Mouse (Mus musculus) hindbrain, embryonic 14.5 days (tissue): ENCODE results near the gene Spc24. TPM values are rescaled to one million over a fixed set of nuclear protein-coding genes. Genes with fewer than 3 reads are reported as not detected.
A peak's percentile ranks its signal among the peaks of the same experiment; 100 is the strongest.
"Not testable (repeated sequence)": the region's sequence is repeated elsewhere in the genome, so short reads cannot be mapped to it uniquely, and the experiment has no call there.

Experiments used
- ATAC-seq: fragments of 200-750 bp; cut with Nextera tagmentation; 2 replicates; pipeline ENCODE4 v1.8.0; 2017; ENCODE audit warnings: moderate number of reproducible peaks, mild to moderate bottlenecking, moderate TSS enrichment, moderate library complexity; ENCODE audit not compliant: low FRiP score
- DNase-seq: peaks from one replicate; pipeline ENCODE4 v3.0.0-alpha.2; 2015; ENCODE audit warnings: low spot score
- H3K27ac ChIP-seq: fragments of 300-500 bp; sonication (generic); 2 replicates; pipeline ENCODE4 v1.5.1; 2014; ENCODE audit warnings: mild to moderate bottlenecking, moderate library complexity
- H3K27me3 ChIP-seq: fragments of 300-500 bp; sonication (generic); 2 replicates; pipeline ENCODE4 v1.6.1; 2014; ENCODE audit warnings: mild to moderate bottlenecking, low read length, mixed read lengths; ENCODE audit not compliant: control insufficient read depth, insufficient read depth
- H3K36me3 ChIP-seq: fragments of 300-500 bp; sonication (generic); replicated peaks from 2 replicates; pipeline ENCODE4 v1.6.1; 2014; ENCODE audit not compliant: control insufficient read depth, insufficient read depth
- H3K4me1 ChIP-seq: fragments of 300-500 bp; sonication (generic); replicated peaks from 2 replicates; pipeline ENCODE4 v1.6.1; 2014; ENCODE audit warnings: antibody characterized with exemption, low read length, mixed read lengths; ENCODE audit not compliant: control insufficient read depth, insufficient read depth
- H3K4me2 ChIP-seq: fragments of 300-500 bp; sonication (generic); replicated peaks from 2 replicates; pipeline ENCODE4 v1.6.1; 2014; ENCODE audit warnings: mild to moderate bottlenecking, moderate library complexity
- H3K4me3 ChIP-seq: fragments of 300-500 bp; sonication (generic); replicated peaks from 2 replicates; pipeline ENCODE4 v1.5.1; 2014; ENCODE audit warnings: mild to moderate bottlenecking, low read length
- H3K9ac ChIP-seq: fragments of 300-500 bp; sonication (generic); 2 replicates; pipeline ENCODE4 v1.6.1; 2014
- H3K9me3 ChIP-seq: fragments of 300-500 bp; sonication (generic); 2 replicates; pipeline ENCODE4 v1.6.1; 2016; ENCODE audit warnings: low read length; ENCODE audit not compliant: control insufficient read depth
- WGBS: fragments of 180-500 bp; shearing (Covaris S2); extraction: QIAGEN DNeasy Blood & Tissue Kit; methylation state at CpG from one replicate; pipeline ENCODE4 v1.1.7; 2014; 5-methylcytosine and 5-hydroxymethylcytosine counted together
- polyA plus RNA-seq: library from polyadenylated mRNA; unstranded; fragments of >200 nt; fragmentation: Nextera tagmentation; extraction: Ambion mirVana; gene quantifications from 2 replicates; pipeline ENCODE4 v1.2.1, GENCODE M21; 2014

Gene Spc24
- polyA plus RNA-seq, 1 experiment from 2014 or later = 18.7 TPM

GRCm38 (mm10) chr9:21797921-21798344 lies 37.8 kb upstream of the Spc24 start:
- H3K36me3 ChIP-seq = no peaks in the 10 kb centered on the region
- peak overlapping the region; percentile 85 for H3K4me2 ChIP-seq
- DNase-seq (no peak), ATAC-seq (peak; percentile 35; the same call in 1 of the 2 replicates)
- no peaks in the 10 kb centered on the region for H3K9me3 ChIP-seq
- H3K27ac ChIP-seq = peak overlapping the region; percentile 66
- peaks cover 5% of the 10 kb centered on the region; the same call in 1 of the 2 replicates for H3K4me1 ChIP-seq
- WGBS = under 1% methylated on average over 24 of the region's 26 CpGs
- peak overlapping the region; percentile 66 for H3K4me3 ChIP-seq
- H3K9ac ChIP-seq = peak overlapping the region; percentile 64
- no peaks in the 10 kb centered on the region for H3K27me3 ChIP-seq

GRCm38 (mm10) chr9:21796919-21797318 lies 36.8 kb upstream of the Spc24 start:
- Histone ChIP-seq H3K4me3 (no peak overlapping the region), H3K4me2 (no peak overlapping the region), H3K4me1 (peaks cover 8% of the 10 kb centered on the region; the same call in 1 of the 2 replicates), H3K36me3 (no peaks in the 10 kb centered on the region), H3K9me3 (no peaks in the 10 kb centered on the region), H3K27me3 (no peaks in the 10 kb centered on the region), H3K9ac (no peak overlapping the region), H3K27ac (no peak overlapping the region)
- 73% methylated on average over 3 of the region's 3 CpGs for WGBS
- ATAC-seq = no peak
- DNase-seq = no peak

- H3K36me3 ChIP-seq = no peaks in the 10 kb centered on the region
- H3K4me1 ChIP-seq = peaks cover 8% of the 10 kb centered on the region; the same call in 1 of the 2 replicates
- no peak for ATAC-seq
- H3K4me2 ChIP-seq = peak overlapping the region; percentile 29
- no peak overlapping the region for H3K27ac ChIP-seq
- no peak for DNase-seq
- H3K4me3 ChIP-seq = no peak overlapping the region
- H3K9ac ChIP-seq = no peak overlapping the region
- no peaks in the 10 kb centered on the region for H3K9me3 ChIP-seq
- 76% methylated on average over 3 of the region's 3 CpGs for WGBS
- no peaks in the 10 kb centered on the region for H3K27me3 ChIP-seq
These were observed 36.2 kb upstream of the Spc24 start for GRCm38 (mm10) chr9:21796259-21796658.

- WGBS = 72% methylated on average over 5 of the region's 5 CpGs
- Histone ChIP-seq H3K27me3 (no peaks in the 10 kb centered on the region), H3K4me1 (peaks cover 8% of the 10 kb centered on the region; the same call in 1 of the 2 replicates), H3K9me3 (no peaks in the 10 kb centered on the region), H3K4me3 (no peak overlapping the region), H3K27ac (no peak overlapping the region), H3K36me3 (no peaks in the 10 kb centered on the region), H3K4me2 (no peak overlapping the region), H3K9ac (no peak overlapping the region)
- DNase-seq (no peak), ATAC-seq (no peak)
These were observed 35.5 kb upstream of the Spc24 start for GRCm38 (mm10) chr9:21795579-21795978.

- WGBS = 87% methylated on average over 25 of the region's 25 CpGs
- Histone ChIP-seq H3K4me2 (no peak overlapping the region), H3K27ac (no peak overlapping the region), H3K27me3 (no peaks in the 10 kb centered on the region), H3K9me3 (no peaks in the 10 kb centered on the region), H3K9ac (no peak overlapping the region), H3K36me3 (no peaks in the 10 kb centered on the region), H3K4me1 (peaks cover 8% of the 10 kb centered on the region; the same call in 1 of the 2 replicates), H3K4me3 (no peak overlapping the region)
- no peak for ATAC-seq
- no peak for DNase-seq
These were observed 34.8 kb upstream of the Spc24 start for GRCm38 (mm10) chr9:21794925-21795324.

- H3K27me3 ChIP-seq = no peaks in the 10 kb centered on the region
- no peaks in the 10 kb centered on the region for H3K36me3 ChIP-seq
- no peak overlapping the region for H3K4me3 ChIP-seq
- H3K4me2 ChIP-seq = no peak overlapping the region
- no peak overlapping the region for H3K9ac ChIP-seq
- DNase-seq (no peak), ATAC-seq (no peak)
- H3K27ac ChIP-seq = no peak overlapping the region
- no peaks in the 10 kb centered on the region for H3K9me3 ChIP-seq
- H3K4me1 ChIP-seq = peaks cover 8% of the 10 kb centered on the region; the same call in 1 of the 2 replicates
- 96% methylated on average over 18 of the region's 18 CpGs for WGBS
These were observed 34.3 kb upstream of the Spc24 start for GRCm38 (mm10) chr9:21794344-21794834.

- not testable (repeated sequence) for H3K4me2 ChIP-seq, H3K4me1 ChIP-seq, DNase-seq, ATAC-seq, H3K36me3 ChIP-seq, H3K27me3 ChIP-seq, H3K9ac ChIP-seq, H3K4me3 ChIP-seq, H3K9me3 ChIP-seq, H3K27ac ChIP-seq
- WGBS = 98% methylated on average over 6 of the region's 6 CpGs
These were observed 33.4 kb upstream of the Spc24 start for GRCm38 (mm10) chr9:21793507-21793906.

GRCm38 (mm10) chr9:21792644-21793043 lies 32.5 kb upstream of the Spc24 start:
- no peaks in the 10 kb centered on the region for H3K36me3 ChIP-seq
- no peak overlapping the region for H3K27ac ChIP-seq
- DNase-seq = peak; percentile 52
- no peaks in the 10 kb centered on the region for H3K27me3 ChIP-seq
- no peak overlapping the region for H3K4me2 ChIP-seq
- ATAC-seq = peak; percentile 73
- peaks cover 4% of the 10 kb centered on the region; the same call in 1 of the 2 replicates for H3K4me1 ChIP-seq
- no peak overlapping the region for H3K4me3 ChIP-seq
- WGBS = 35% methylated on average over 8 of the region's 8 CpGs
- H3K9ac ChIP-seq = no peak overlapping the region
- no peaks in the 10 kb centered on the region for H3K9me3 ChIP-seq

- DNase-seq = no peak
These were observed 31.8 kb upstream of the Spc24 start for GRCm38 (mm10) chr9:21791861-21792260.

GRCm38 (mm10) chr9:21788234-21788633 lies 28.1 kb upstream of the Spc24 start:
- peaks cover 4% of the 10 kb centered on the region; the same call in 1 of the 2 replicates for H3K4me1 ChIP-seq
- H3K27me3 ChIP-seq = no peaks in the 10 kb centered on the region
- ATAC-seq (no peak), DNase-seq (no peak)
- no peaks in the 10 kb centered on the region for H3K36me3 ChIP-seq
- H3K9me3 ChIP-seq = no peaks in the 10 kb centered on the region
- no peak overlapping the region for H3K4me3 ChIP-seq
- WGBS = 75% methylated on average over 9 of the region's 9 CpGs
- H3K4me2 ChIP-seq = no peak overlapping the region
- H3K9ac ChIP-seq = no peak overlapping the region
- no peak overlapping the region for H3K27ac ChIP-seq

More at GRCm38 (mm10) chr9:21791861-21792260, 31.8 kb upstream of the Spc24 start:
- peaks cover 4% of the 10 kb centered on the region; the same call in 1 of the 2 replicates for H3K4me1 ChIP-seq
- no peaks in the 10 kb centered on the region for H3K27me3 ChIP-seq
- no peaks in the 10 kb centered on the region for H3K9me3 ChIP-seq
- no peak overlapping the region for H3K4me3 ChIP-seq
- ATAC-seq = no peak
- no peak overlapping the region for H3K4me2 ChIP-seq
- no peaks in the 10 kb centered on the region for H3K36me3 ChIP-seq
- no peak overlapping the region for H3K9ac ChIP-seq
- 73% methylated on average over 8 of the region's 8 CpGs for WGBS
- no peak overlapping the region for H3K27ac ChIP-seq
